Mouse (Mus musculus) layer of hippocampus, postnatal 10 days (tissue): ENCODE data around the gene Lefty1. TPM values are rescaled to one million over a fixed set of nuclear protein-coding genes. Genes with fewer than 3 reads are reported as not detected.
"Not testable (repeated sequence)": the region's sequence is repeated elsewhere in the genome, so short reads cannot be mapped to it uniquely, and the experiment has no call there.

ENCODE experiments used
- DNase-seq, 2 experiments: peaks; one replicate each; pipeline ENCODE4 v3.0.0; 2021; ENCODE audit warnings: low spot score in 2 of 2
- total RNA-seq, 2 experiments: library from RNA; stranded (reverse); gene quantifications; 2 replicates each; pipeline ENCODE4 v1.2.3; 2021

Lefty1 gene
- total RNA-seq, 2 experiments from 2014 or later, result 3.9 to 6.4 TPM

DNA sequence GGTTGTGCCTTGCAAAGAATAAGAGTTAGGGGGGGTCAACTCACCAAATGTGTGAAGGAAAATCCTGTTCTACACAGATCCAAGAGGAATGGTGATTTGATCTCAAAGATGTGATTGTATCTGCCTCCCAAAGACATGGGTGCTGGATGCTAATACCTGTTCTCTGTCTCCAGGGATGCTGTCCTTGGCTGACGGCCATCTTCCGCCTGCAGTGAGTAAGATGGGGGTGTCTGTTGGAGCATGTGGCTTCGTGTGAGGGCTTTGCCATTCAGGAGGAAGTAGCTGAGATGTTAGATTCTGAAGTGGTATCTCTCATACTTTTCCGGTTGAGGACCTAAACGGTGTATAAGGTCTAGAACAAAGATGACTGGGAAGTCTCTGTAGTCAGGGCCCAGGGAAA is 18.0 kb downstream of the Lefty1 start:
- DNase-seq, result no peak

DNA sequence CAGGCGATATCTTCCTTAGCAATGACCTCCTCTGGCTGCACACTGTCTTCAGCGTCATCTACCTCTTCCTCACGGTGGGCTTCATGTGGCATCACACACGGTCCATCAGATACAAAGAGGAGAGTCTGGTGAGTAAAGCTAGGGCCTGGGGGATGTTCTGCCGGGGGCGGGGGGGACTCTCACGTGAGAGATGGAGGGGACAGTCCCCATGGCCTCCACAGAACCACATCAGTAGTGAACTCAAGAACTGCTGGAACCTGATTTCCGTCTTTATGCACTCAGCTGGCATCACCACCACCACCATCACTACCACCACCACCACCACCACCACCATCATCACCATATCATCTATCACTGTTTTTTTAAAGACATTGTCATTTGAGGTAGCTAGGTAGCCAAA is 21.6 kb downstream of the Lefty1 start:
- no peak for DNase-seq

DNA sequence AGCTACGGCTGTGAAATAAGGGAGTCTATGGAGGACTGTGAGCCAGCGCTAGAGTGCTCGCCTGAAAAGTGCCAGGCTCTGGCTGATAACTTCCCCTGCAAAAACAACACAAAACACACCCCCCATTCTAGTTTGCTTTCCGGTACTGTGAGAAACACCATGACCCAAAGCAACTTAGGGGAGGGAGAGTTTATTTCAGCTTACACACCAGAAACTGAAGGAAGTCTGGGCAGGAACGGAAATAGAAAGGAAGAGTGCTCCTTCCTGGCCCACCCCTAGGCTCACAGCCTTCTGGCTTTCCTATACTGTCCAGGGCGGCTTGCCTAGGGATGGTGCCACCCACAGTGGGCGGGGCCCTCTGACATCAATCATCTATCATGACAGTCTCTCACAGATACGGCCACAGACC is 22.2 kb downstream of the Lefty1 start:
- DNase-seq, result no peak

DNA sequence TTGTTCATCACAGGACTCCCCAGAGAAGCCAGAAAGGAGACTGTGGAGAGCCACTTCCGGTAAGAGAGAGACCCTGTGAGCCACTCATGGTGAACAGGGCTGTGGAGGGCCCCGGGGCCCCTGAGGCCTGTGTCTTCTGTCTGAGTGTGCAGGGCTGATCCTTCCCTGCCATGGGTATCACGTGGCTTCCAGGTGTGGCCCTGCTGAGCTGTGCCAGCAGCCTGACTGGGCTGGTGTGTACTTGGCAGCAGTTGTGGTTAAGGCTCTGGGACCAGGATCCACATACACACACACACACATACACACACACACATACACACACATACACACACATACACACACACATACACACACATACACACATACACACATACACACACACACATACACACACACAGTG is 23.2 kb downstream of the Lefty1 start:
- DNase-seq, result no peak

DNA sequence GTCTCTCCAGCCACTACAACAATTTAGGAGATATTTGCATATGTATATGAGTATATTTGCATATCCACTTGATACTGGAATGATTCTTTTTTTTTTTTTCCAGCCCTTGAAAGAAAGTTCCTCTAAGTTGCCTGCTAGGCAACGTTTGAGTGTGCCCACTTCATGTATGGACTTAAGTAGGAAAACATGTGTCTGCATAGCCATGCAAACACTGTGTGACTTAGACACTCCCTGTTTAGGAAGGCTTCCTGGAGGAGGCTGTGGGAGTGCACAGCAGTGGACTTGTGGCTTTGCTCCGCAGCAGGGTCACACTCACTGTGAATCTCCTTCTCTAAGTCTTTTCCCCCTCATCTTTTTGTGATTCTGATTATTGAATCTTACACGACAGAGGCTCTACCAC is 24.0 kb downstream of the Lefty1 start:
- DNase-seq, result no peak

DNA sequence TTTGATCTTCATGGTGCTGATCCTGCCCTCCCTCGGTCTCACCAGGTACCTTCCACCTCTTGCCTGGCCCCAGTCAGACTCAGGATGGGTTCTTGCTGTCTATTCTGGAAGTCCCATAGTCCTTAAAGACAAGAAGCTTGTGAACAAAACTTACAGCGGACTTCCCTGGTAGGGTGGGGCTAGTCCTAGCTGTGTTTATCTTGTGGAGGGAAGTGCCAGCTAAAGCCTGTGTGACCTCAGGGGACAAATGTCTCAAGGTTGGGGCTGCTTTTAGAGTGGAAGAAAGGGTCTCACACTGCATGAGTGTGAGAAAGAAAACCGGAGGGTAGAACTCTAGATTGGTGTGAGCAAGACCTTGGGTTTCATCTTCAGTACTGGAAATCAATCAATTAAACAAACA is 31.0 kb downstream of the Lefty1 start:
- no peak for DNase-seq

DNA sequence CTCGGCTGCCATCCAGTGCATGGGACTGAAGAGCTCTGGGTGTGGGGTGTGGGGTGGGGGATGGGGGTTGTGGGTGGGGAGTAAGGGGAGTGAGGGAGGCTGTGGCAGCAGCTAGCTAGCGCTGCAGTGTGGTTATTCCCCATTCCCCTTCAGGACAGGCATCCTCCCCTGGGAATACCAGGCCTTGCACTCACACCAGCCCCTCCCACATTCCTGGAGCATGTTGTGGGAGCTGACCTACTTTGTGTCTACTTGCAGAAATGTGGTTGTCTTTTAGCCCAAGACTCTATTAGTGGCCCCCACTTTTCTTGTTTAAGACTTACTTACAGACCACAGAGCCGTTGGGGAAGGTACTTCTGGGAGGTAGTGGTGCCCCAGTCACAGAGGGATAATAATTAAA is 31.7 kb downstream of the Lefty1 start:
- no peak for DNase-seq

DNA sequence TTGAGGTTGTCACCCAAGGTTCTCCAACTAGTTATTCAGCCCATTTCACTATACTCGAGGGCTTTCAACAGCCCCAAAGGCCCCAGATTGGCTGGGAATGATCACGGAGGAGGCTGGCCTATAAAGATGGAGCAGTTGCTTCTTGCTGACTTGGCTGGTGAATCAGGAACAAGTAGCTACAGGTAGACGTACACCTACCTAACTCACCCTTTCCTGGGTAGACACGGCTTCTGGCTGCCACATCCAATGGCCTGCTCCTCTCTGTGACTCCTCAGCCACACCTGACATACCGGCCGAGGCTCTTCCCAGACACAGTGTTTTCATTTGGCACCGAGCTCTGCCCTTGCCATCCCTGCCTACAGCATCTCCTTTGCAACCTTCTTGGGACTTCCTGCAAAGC is 32.4 kb downstream of the Lefty1 start:
- no peak for DNase-seq

DNA sequence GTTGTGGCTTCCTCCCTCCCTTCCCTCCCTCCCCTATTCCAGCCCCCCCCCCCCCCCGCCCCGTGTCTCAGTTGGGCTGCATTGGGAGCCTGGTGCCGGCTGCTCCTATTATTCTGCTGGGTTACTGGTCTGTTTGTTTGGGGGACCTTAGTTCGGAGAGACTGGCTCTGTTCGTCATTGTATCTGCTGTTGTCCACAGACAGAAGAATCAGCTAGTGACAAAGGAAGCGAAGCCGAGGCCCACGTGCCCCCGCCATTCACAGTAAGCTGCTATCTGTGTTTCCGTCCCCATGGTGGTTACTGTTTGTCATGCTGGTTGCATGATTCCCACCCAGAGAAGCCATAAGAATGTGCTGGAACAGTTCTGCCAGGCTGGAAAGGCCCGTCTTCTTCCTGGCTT is 38.1 kb downstream of the Lefty1 start:
- DNase-seq, result no peak

DNA sequence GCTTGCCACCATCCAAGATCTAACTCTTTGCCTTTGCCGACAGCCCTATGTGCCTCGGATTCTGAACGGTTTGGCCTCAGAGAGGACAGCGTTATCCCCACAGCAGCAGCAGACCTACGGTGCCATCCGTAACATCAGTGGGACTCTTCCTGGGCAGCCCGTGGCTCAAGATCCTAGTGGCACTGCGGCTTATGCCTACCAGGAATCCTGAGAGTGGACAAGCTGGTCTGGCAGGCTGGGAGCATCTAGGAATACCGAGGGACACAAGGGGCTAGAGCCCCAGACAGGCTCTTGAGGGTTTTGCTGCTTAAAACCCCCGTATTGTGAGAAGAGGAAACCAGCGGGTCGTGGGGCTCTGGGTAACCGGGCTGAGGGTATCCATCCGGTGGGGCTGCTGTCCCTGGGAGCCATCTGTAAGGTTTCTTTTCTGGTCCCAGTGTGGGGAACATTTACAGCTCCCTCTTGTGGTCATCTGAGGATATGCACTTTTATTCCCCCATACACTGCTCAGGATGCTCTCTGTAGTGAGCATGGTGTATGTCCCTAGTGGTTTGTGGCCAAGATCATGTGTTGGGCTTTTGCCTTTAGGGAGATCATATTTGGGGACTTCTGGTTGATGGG is 39.4 kb downstream of the Lefty1 start:
- DNase-seq, result peak; percentile 28 to 55

DNA sequence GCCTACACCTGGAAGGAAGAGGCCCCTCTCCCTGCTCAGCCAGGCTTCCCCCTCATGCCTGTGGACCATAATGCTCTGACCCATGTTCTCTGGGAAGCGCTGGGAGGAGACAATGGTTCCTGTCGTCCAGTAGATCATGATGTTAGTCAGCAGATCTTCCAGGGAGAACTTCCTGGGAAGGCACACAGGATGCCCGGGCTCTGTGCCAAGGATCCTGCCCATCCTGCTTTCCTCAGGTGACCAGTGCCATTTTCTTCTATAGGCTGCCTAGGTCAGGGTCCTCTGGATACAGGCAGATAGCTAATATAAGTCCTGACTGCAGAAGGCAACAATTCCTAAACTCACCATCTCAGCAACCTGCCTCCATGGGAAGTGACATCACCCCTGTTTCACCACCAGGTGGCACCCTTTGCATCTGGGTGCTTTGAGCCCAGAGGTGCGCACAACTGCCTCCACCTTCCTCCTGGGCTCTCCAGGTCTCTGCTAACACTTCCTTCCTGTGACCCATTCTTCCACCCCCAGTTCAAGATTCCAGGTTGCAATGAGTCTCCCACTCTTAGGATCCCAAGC is 41.4 kb downstream of the Lefty1 start:
- DNase-seq, result peak in 1 of 2 experiments; percentile 28

DNA sequence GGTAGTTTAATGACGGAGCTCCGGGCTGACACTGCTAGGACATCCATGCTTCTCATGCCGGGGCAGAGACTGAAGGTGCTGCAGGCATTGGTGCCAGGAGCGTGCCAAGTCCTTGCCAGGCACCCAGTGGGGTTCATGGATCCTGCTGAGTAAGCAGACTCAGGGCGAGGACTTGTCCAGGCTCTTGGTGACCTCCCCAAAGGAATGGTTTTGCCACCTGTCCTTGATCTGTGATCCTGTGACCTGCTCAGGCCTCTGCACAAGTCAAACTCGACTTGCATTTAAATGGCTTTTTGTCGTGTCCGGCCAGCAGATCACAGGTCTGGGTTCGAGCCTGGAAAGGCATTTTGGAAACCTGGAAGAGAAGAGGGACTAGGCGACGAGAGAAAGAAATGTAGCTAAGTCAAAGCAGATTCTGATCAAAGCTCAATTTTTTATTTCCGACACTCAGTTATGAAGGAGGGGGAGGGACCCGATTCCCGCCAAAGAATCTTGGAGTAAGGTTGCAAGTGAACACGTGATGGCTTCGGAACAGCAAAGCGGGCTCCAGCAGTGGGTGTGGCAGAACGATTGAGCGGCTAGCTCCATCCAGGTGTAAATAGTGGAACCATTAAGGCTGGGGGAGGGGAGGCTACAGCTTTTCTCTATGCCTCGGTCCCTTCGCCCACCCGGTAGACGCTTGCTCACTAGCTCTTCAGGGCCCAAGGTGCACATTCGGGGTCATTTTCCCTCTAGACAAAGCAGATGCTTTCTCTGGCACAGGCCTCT is 44.8 kb downstream of the Lefty1 start:
- DNase-seq, result no peak

DNA sequence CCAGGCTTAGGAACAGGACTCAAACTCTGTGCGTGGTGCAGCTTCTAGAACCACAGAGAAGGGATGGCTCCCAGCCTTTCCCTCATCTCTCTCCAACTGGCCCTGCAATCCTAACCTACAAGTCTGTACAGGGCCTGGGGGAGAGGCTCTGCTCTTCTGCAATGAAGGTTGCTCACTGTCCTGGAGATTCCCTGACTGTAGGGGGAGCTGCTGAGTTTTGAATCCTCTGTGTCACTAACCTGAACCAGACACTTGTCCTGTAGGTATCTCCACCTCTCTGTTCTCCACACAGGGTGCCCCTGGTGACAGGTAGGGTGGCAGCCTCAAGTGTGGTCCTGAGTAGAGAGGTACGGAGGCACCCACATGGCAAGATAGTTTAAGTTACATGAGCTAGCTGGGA is 45.6 kb downstream of the Lefty1 start:
- no peak for DNase-seq

DNA sequence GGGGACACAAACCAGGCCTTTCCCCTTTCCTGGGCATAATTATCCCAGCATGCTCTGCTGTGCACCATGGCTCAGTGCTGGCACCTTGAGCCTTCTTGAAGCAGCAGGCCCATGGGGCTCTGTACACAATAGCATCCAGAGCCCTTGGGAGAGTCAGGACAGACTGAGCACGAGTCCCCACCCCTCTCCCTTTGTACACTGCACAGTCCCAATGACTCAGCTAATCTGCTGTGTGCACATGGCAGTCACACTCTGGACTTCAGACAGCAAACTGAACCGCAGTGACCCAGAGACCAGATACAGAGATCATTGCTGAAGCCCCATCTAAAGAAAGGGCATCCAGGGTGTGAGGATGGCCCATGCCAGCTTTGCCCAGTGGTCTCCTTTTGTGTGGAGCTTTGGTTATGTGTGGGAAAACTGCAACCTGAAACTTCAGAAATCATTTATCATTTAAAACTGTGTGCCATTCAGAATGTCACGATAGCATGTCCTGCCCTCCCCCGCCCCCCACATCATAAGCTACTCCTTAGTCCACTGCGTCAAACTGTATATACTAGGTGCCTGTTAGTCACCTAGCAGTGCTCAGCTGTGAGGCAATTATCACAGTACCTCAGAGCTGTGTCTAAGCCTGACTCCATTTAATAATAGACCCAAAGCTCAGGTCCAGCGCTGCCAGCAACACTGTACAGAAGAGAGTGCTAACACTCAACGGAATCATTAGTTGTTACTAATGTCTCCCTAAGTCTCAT is 46.6 kb downstream of the Lefty1 start:
- not testable (repeated sequence) for DNase-seq

DNA sequence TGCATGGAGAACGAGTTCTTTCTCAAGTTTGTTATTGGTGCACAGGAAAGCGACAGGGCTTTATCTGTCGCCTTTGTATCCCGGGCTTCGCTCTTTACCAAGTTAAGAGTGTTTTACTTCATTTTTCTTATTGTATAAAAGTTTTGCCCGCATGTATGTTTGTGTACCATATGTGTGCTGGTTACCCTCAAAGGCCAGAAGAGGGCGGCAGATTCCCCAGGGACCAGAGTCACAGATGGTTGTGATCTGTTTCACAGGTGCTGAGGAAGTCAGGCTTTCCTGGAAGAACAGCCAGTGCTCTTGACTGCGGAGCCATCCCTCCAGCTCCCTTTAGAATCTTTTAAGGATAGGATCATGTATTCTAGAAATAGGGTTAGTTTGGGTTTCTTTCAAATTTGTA is 51.9 kb downstream of the Lefty1 start:
- DNase-seq, result no peak

DNA sequence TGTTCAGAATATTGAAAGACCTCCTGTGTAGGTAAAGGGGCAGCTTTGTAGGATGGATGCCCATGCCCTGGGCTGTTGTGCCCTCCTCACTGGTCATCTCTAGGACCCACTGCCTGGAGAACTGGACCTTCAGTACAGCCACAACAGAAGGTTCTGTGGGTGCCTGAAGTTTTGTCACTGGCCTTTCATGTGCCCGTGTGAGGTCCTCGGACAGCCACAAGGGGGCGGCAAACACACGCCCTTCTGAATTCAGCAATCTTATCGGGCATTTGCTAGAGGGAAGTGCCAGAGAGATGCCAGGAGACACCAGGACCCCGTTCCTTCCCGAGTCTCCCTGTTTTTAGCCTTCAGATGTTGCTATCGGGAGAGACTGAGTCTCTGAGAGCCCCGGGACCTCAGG is 52.9 kb downstream of the Lefty1 start:
- peak; percentile 83 to 85 for DNase-seq

Other genes with a start within 250 kb of the Lefty1 start
- not detected for gene Mixl1, start 238.0 kb upstream of the Lefty1 start, total RNA-seq
- gene Acbd3, start 209.0 kb upstream of the Lefty1 start, total RNA-seq, result 10 to 100 TPM; 32.8 TPM
- 100 to 1,000 TPM; 476 to 478 TPM for gene H3f3a, start 121.1 kb upstream of the Lefty1 start, total RNA-seq
- gene Sde2, start 83.9 kb upstream of the Lefty1 start, total RNA-seq, result 10 to 100 TPM; 20.9 to 22.4 TPM
- 10 to 100 TPM in 1 of 2 experiments, 1 to 10 TPM in 1; 8.7 to 10.2 TPM for gene Lefty2, start 41.9 kb upstream of the Lefty1 start, total RNA-seq
- gene Pycr2, start 30.7 kb upstream of the Lefty1 start, total RNA-seq, result 10 to 100 TPM; 29.6 to 31.4 TPM
- gene Tmem63a, start 7.3 kb downstream of the Lefty1 start, total RNA-seq, result 1 to 10 TPM; 3.7 to 3.8 TPM
- gene Ephx1, start 85.9 kb downstream of the Lefty1 start, total RNA-seq, result 10 to 100 TPM; 14.0 to 16.2 TPM
- not detected for gene 9130409I23Rik, start 116.2 kb downstream of the Lefty1 start, total RNA-seq
- gene Nvl, start 209.2 kb downstream of the Lefty1 start, total RNA-seq, result 10 to 100 TPM; 29.8 to 31.8 TPM
- 10 to 100 TPM; 21.3 to 23.0 TPM for gene Cnih4, start 209.7 kb downstream of the Lefty1 start, total RNA-seq